Mouse (Mus musculus): Measurements from ENCODE around the gene Gcsam. TPM values are rescaled to one million over a fixed set of nuclear protein-coding genes. Genes with fewer than 3 reads are reported as not detected.

The Gcsam gene
- 0.33 and 0.41 TPM in 2 replicates for polyA plus RNA-seq (2015; fragmentation: Nextera tagmentation; extraction: Ambion mirVana)

DNA sequence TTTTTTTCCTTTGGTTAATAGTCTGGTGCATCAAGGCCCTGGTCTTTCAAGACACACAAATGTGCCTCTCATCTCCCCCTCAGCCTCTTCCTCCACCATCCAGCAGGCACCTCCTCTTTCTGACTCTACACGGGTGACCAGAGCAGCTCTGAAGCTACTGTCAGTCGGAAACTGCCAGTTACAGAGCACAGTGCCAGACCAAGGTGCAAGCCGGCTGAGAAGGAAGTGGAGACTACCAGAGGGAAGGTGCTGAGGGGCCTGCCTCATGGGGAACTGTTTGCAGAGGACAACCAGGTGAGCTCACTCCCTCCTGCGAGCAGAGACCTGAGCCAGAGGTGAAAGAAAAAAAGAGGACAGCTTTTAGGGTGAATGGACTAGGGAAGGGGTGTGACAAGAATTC lies at the start of gene Gcsam:
Gcsam (plus strand) TSS at position 114 of the 400 bp plus-strand sequence.
- WGBS: 68% methylated on average over 4 of the region's 4 CpGs
- Histone ChIP-seq H3K9ac (no peak within 1 kb of the TSS), H3K4me1 (no peaks in the 10 kb centered on the region), H3K4me3 (no peak within 1 kb of the TSS), H3K27me3 (no peaks in the 10 kb centered on the region), H3K27ac (no peak within 1 kb of the TSS), H3K9me3 (no peaks in the 10 kb centered on the region), H3K36me3 (no peaks in the 10 kb centered on the region), H3K4me2 (replicated peaks) (no peak within 1 kb of the TSS)
- no peak for ATAC-seq (ENCODE audit: low FRiP score, low read depth)

DNA sequence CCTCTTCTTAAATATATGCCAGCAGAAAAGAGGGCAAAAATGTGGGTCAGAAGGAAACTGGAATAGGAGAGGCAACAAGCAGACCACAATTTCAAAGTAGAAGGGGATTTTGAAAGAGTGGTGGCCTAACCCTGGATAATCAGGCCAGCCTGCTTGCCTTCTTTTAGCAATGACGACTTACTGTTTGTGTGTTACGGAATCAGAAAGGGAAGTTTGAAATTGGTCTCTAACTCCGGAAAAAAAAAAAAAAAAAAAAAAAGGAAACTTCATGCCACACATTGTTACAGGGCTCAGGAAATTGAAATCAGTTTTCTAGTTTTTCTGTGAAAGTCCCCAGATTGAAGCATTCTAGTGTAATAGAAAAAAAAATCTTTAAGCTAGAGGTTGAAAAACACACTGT lies 48.4 kb upstream of the Gcsam start:
- ATAC-seq (ENCODE audit: low FRiP score, low read depth): no peak
- H3K9me3 ChIP-seq: no peaks in the 10 kb centered on the region
- 64% methylated on average over 3 of the region's 3 CpGs for WGBS

DNA sequence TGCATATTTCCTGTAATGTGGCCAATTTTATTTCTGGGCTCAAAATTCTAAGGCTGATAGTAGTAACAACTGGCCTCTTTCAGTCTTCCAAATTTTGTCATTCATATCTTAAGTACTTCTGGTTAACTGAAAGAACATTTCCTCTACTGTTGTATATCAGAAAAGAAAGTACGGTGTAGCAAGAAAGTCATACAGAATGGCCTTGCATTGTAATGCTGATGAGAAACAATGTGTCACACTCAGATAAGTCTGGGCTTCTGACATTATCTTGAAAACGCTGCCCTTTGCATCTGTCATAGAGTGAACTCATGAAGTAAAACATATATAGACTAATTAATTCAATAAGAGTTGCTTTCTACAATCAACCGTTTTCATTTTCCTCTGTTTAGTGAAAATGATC lies 37.9 kb upstream of the Gcsam start:
- Histone ChIP-seq H3K9ac (no peak overlapping the region), H3K4me2 (replicated peaks) (no peak overlapping the region), H3K9me3 (no peaks in the 10 kb centered on the region), H3K4me3 (no peak overlapping the region), H3K4me1 (no peaks in the 10 kb centered on the region), H3K27ac (no peak overlapping the region), H3K36me3 (no peaks in the 10 kb centered on the region), H3K27me3 (no peaks in the 10 kb centered on the region)
- no peak for ATAC-seq (ENCODE audit: low FRiP score, low read depth)
- 89% methylated on average over 3 of the region's 3 CpGs for WGBS

More for the DNA sequence above, 48.4 kb upstream of the Gcsam start:
- H3K27ac ChIP-seq: no peak overlapping the region
- H3K4me3 ChIP-seq: no peak overlapping the region
- no peaks in the 10 kb centered on the region for H3K27me3 ChIP-seq
- H3K4me1 ChIP-seq: no peaks in the 10 kb centered on the region
- H3K9ac ChIP-seq: no peak overlapping the region
- no peak overlapping the region for H3K4me2 ChIP-seq (replicated peaks)
- no peaks in the 10 kb centered on the region for H3K36me3 ChIP-seq

DNA sequence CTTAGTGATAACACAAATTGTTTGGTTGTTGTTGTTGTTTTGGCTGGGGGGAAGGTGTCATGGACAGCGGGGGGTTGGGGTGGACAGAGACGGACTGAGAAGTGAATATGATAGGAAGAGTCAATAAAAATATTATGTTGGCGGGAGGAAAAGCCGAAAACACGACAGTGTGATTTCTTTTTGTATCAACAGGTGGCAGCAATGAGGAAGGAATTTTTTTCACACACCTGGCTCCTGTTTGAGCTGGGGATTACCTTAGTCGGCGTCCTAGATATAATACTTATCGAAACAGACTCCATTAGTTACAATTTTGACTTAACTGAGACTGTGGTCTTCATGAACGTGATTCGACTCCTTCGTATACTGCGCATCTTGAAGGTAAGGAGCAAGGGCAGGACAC lies 30.3 kb upstream of the Gcsam start:
- Histone ChIP-seq H3K4me3 (no peak overlapping the region), H3K4me1 (no peaks in the 10 kb centered on the region), H3K27me3 (0 out of 2 replicates have a peak, but pooled peaks cover 3% of the 10 kb centered on the region), H3K27ac (no peak overlapping the region), H3K4me2 (replicated peaks) (no peak overlapping the region), H3K9me3 (no peaks in the 10 kb centered on the region), H3K9ac (no peak overlapping the region), H3K36me3 (no peaks in the 10 kb centered on the region)
- no peak for ATAC-seq (ENCODE audit: low FRiP score, low read depth)
- 54% methylated on average over 12 of the region's 12 CpGs for WGBS

DNA sequence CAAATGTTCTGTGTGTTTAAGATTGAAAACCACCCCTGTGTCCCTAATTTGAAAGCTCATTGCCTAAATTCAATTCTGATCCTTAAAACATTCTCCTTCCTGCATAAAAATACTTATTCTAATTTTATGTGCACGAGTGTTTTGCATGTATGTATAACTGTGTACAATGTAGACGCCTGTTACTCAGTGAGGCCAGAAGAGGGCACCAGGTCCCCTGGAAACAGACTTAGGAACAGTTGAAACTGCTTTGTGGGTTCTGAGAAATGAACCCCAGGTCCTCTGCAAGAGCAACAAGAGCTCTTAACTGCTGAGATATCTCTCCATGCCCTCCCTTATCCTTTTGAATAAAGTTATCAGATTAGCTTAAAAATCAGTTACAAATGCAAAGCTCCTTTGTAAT lies 27.7 kb upstream of the Gcsam start:
- ATAC-seq (ENCODE audit: low FRiP score, low read depth): no peak
- 30% methylated on average over 2 of the region's 2 CpGs for WGBS

DNA sequence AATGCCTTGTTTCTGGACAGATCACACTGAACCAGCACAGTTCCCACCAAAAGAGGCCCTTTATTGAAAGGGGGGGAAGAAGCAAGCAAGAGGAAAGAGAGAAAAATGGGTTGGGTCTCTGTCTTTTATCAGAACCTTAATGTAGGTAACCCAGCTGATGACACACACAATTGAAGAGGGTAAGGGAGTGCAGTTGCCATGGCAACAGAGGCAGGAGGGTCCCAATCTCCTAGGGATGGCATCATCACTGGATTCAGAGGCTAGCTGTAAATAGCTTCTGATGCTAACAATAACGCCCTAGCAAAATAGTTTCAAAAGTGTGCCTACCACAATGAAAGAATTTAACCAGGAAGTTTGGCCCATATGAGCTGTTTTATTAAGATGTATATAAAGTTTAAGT lies 16.5 kb upstream of the Gcsam start:
- no peaks in the 10 kb centered on the region for H3K36me3 ChIP-seq
- H3K27me3 ChIP-seq: no peaks in the 10 kb centered on the region
- 72% methylated on average over 1 of the region's 1 CpGs for WGBS
- H3K4me1 ChIP-seq: no peaks in the 10 kb centered on the region
- no peak overlapping the region for H3K4me2 ChIP-seq (replicated peaks)
- H3K4me3 ChIP-seq: no peak overlapping the region
- no peak for ATAC-seq (ENCODE audit: low FRiP score, low read depth)
- no peaks in the 10 kb centered on the region for H3K9me3 ChIP-seq
- H3K9ac ChIP-seq: no peak overlapping the region
- no peak overlapping the region for H3K27ac ChIP-seq

More for the DNA sequence above, 27.7 kb upstream of the Gcsam start:
- no peaks in the 10 kb centered on the region for H3K4me1 ChIP-seq
- H3K36me3 ChIP-seq: no peaks in the 10 kb centered on the region
- no peak overlapping the region for H3K4me3 ChIP-seq
- no peak overlapping the region for H3K27ac ChIP-seq
- no peaks in the 10 kb centered on the region for H3K9me3 ChIP-seq
- H3K27me3 ChIP-seq: 0 out of 2 replicates have a peak, but pooled peaks cover 3% of the 10 kb centered on the region
- no peak overlapping the region for H3K4me2 ChIP-seq (replicated peaks)
- no peak overlapping the region for H3K9ac ChIP-seq

DNA sequence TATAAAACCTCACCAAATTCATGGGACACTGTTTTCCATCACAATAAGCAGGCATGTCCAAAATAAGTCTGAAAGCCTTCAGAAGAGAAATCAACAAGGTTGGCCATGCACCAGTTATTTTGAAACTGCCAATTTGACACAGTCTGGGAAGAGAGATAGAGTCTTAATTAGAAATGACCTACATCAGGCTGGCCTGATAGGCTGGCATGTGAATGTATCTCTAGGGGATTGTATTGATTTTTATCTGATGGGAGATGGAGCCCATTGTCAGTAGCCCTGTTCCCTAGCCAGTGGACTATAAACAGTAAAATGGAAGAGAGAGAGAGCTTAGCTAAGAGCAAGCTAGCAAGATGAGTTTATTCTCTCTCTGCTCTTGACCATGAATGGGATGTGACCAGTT lies 14.7 kb upstream of the Gcsam start:
- no peak for ATAC-seq (ENCODE audit: low FRiP score, low read depth)
- H3K4me3 ChIP-seq: no peak overlapping the region

DNA sequence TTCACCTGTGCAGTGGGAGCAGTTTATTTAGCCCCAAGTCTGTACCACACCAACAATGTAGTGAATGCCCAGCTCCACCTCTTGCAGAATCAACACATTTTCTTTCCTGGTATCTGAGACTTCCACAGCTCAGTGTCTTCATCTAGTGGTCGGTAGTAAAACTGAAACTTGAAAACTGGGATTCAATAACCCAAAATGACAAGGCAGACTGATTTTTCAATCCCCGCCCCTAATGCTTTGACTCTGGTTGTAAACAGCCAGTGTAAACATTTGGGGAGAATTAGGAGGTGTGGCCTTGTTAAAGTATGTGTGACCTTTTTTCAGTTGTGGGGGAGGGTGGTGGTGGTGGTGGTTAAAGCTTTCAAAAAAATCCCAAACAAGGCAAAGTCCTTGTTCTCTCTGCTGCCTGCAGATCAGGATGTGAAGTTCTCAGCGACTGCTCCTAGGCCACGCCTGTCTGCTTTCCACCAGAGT lies 1.7 kb upstream of the Gcsam start:
- no peak overlapping the region; the same call in 1 of the 2 replicates for H3K27ac ChIP-seq
- no peak overlapping the region for H3K4me2 ChIP-seq (replicated peaks)
- WGBS: 32% methylated on average over 4 of the region's 4 CpGs
- no peaks in the 10 kb centered on the region for H3K27me3 ChIP-seq
- H3K4me1 ChIP-seq: no peaks in the 10 kb centered on the region
- H3K9me3 ChIP-seq: no peaks in the 10 kb centered on the region
- H3K9ac ChIP-seq: no peak overlapping the region
- peak; percentile 40; the same call in 1 of the 2 replicates for ATAC-seq (ENCODE audit: low FRiP score, low read depth)
- H3K36me3 ChIP-seq: no peaks in the 10 kb centered on the region
- no peak overlapping the region for H3K4me3 ChIP-seq

More for the DNA sequence above, 14.7 kb upstream of the Gcsam start:
- Histone ChIP-seq H3K36me3 (no peaks in the 10 kb centered on the region), H3K27ac (no peak overlapping the region), H3K4me2 (replicated peaks) (no peak overlapping the region), H3K9ac (no peak overlapping the region), H3K9me3 (no peaks in the 10 kb centered on the region), H3K4me1 (peaks cover 6% of the 10 kb centered on the region; the same call in 1 of the 2 replicates), H3K27me3 (no peaks in the 10 kb centered on the region)

GRCm38 (mm10) chr16:45609300-45609699 lies 880 bp upstream of the Gcsam start:
- Histone ChIP-seq H3K9ac (no peak overlapping the region), H3K4me2 (replicated peaks) (no peak overlapping the region), H3K9me3 (no peaks in the 10 kb centered on the region), H3K4me3 (no peak overlapping the region), H3K27me3 (no peaks in the 10 kb centered on the region), H3K4me1 (no peaks in the 10 kb centered on the region), H3K36me3 (no peaks in the 10 kb centered on the region), H3K27ac (no peak overlapping the region)
- WGBS: 66% methylated on average over 3 of the region's 3 CpGs
- ATAC-seq (ENCODE audit: low FRiP score, low read depth): no peak

- H3K9ac ChIP-seq: no peak overlapping the region
- no peak for ATAC-seq (ENCODE audit: low FRiP score, low read depth)
- no peaks in the 10 kb centered on the region for H3K4me1 ChIP-seq
- H3K9me3 ChIP-seq: no peaks in the 10 kb centered on the region
- WGBS: 69% methylated on average over 2 of the region's 2 CpGs
- H3K4me2 ChIP-seq (replicated peaks): no peak overlapping the region
- H3K27ac ChIP-seq: no peak overlapping the region
- H3K27me3 ChIP-seq: no peaks in the 10 kb centered on the region
- H3K36me3 ChIP-seq: no peaks in the 10 kb centered on the region
- H3K4me3 ChIP-seq: no peak overlapping the region
Measured at GRCm38 (mm10) chr16:45613247-45613646, 3.1 kb downstream of the Gcsam start.

DNA sequence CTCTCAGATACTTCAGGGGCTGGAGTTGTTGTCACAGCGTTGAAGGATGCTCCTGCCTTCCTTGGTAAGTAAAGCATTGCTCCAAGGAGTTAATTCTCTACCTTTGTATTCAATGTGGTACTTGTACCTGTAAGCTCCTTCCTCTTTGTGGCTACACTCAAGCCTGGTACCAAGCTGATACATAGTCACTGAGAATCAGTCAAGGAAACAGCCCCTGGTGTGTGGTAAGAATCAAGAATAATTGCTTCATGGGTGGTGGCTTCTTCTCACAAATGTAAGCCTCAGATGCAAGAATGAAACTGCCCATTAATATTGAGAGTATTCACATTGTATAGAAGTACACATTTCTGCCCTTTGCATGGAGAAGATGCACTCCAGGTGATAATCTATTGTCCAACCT lies 5.8 kb downstream of the Gcsam start:
- H3K9ac ChIP-seq: no peak overlapping the region
- no peaks in the 10 kb centered on the region for H3K9me3 ChIP-seq
- ATAC-seq (ENCODE audit: low FRiP score, low read depth): no peak
- H3K4me1 ChIP-seq: no peaks in the 10 kb centered on the region
- WGBS: 93% methylated on average over 1 of the region's 1 CpGs
- H3K4me2 ChIP-seq (replicated peaks): no peak overlapping the region
- no peaks in the 10 kb centered on the region for H3K27me3 ChIP-seq
- no peaks in the 10 kb centered on the region for H3K36me3 ChIP-seq
- no peak overlapping the region for H3K27ac ChIP-seq
- H3K4me3 ChIP-seq: no peak overlapping the region

GRCm38 (mm10) chr16:45619751-45620375 lies 9.7 kb downstream of the Gcsam start:
- 83% methylated on average over 8 of the region's 8 CpGs for WGBS
- H3K27ac ChIP-seq: no peak overlapping the region
- no peaks in the 10 kb centered on the region for H3K27me3 ChIP-seq
- H3K4me3 ChIP-seq: no peak overlapping the region
- H3K36me3 ChIP-seq: no peaks in the 10 kb centered on the region
- ATAC-seq (ENCODE audit: low FRiP score, low read depth): no peak
- no peak overlapping the region for H3K4me2 ChIP-seq (replicated peaks)
- no peaks in the 10 kb centered on the region for H3K9me3 ChIP-seq
- no peaks in the 10 kb centered on the region for H3K4me1 ChIP-seq
- H3K9ac ChIP-seq: no peak overlapping the region

DNA sequence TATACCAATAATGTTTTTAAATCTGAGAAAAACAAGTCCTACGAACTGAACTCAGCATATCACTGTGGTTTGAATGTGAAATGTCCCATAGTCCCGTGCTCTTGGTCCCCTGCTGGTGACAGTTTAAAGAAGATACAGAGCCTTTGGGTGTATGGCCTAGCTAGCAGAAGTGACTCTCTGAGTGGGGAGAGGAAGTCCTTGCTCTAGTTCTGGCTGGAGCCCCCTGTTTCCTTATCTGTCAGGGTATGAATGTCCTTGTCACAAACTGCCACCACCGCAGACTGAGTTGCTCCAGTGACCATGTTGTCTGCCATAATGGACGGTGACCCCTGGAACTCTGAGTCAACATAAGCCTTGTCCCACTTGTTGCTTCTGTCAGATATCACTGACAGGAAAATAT lies 13.1 kb downstream of the Gcsam start:
- ATAC-seq (ENCODE audit: low FRiP score, low read depth): no peak
- no peaks in the 10 kb centered on the region for H3K9me3 ChIP-seq
- WGBS: 89% methylated on average over 4 of the region's 4 CpGs
- H3K4me1 ChIP-seq: no peaks in the 10 kb centered on the region
- no peak overlapping the region for H3K27ac ChIP-seq
- no peaks in the 10 kb centered on the region for H3K36me3 ChIP-seq
- H3K27me3 ChIP-seq: no peaks in the 10 kb centered on the region
- H3K9ac ChIP-seq: no peak overlapping the region
- H3K4me3 ChIP-seq: no peak overlapping the region
- no peak overlapping the region for H3K4me2 ChIP-seq (replicated peaks)

Measured in limb, embryonic 13.5 days (tissue).